Mouse (Mus musculus) heart, postnatal 0 days (tissue): ENCODE measurements at regions not wholly inside any gene's neighbourhood (a gene's known extent, or its start where the extent isn't known, plus 50 kb on each side); places are given as distances from the start of the nearest gene placed in this dataset.

Experiments used
- CTCF ChIP-seq: IDR thresholded peaks from 2 replicates; pipeline ENCODE4 v1.5.1; 2016; ENCODE audit warnings: antibody characterized with exemption, control low read depth, low read depth
- EP300 ChIP-seq: IDR thresholded peaks from 2 replicates; pipeline ENCODE4 v1.6.1; 2016; ENCODE audit warnings: antibody characterized with exemption, low read depth

- TF ChIP-seq CTCF (no peak), EP300 (no peak)
Measured at GRCm38 (mm10) chrX:159116210-159116609, 93.9 kb upstream of the Rps6ka3 start.
